Mouse (Mus musculus) erythroid progenitor cell, adult 5-6 weeks (primary cell): ENCODE data around the gene Adcy6. TPM values are rescaled to one million over a fixed set of nuclear protein-coding genes. Genes with fewer than 3 reads are reported as not detected.

Source experiments
- ATAC-seq: replicated peaks from 2 replicates; pipeline ENCODE4 v1.8.0; 2016; ENCODE audit warnings: moderate number of reproducible peaks, mild to moderate bottlenecking, moderate TSS enrichment, inconsistent platforms; ENCODE audit not compliant: poor library complexity, low FRiP score, severe bottlenecking
- total RNA-seq, 2 experiments: library from RNA; stranded (forward) in 1 of 2; stranded (reverse) in 1 of 2; fragments of 150-400 nt in 1 of 2; fragments of 186-747, 209-891 nt in 1 of 2; gene quantifications; 2 replicates each; pipeline versions ENCODE4 v1.2.3 to v1.2.4; 2015 to 2017; ENCODE audit warnings: low replicate concordance in 2 of 2

The Adcy6 gene
- total RNA-seq, 2 experiments from 2014 or later, result 81.3 to 133 TPM

- ATAC-seq, result no peak
These were observed 20.7 kb upstream of the Adcy6 start, which contains the start of gene Cacnb3 for GRCm38 (mm10) chr15:98630540-98630939. Cacnb3 (plus strand) TSS chr15:98630840.

GRCm38 (mm10) chr15:98629464-98629863, 19.6 kb upstream of the Adcy6 start:
- no peak for ATAC-seq

GRCm38 (mm10) chr15:98628589-98629254, 18.8 kb upstream of the Adcy6 start:
- ATAC-seq, result no peak

- no peak for ATAC-seq
These were observed 16.8 kb upstream of the Adcy6 start for GRCm38 (mm10) chr15:98626487-98627212.

GRCm38 (mm10) chr15:98626078-98626477, 16.2 kb upstream of the Adcy6 start:
- no peak for ATAC-seq

GRCm38 (mm10) chr15:98623361-98623821, 13.5 kb upstream of the Adcy6 start:
- ATAC-seq, result no peak

- no peak for ATAC-seq
These were observed 12.8 kb upstream of the Adcy6 start for GRCm38 (mm10) chr15:98622721-98623120.

GRCm38 (mm10) chr15:98622199-98622598, 12.3 kb upstream of the Adcy6 start:
- ATAC-seq, result no peak

GRCm38 (mm10) chr15:98617176-98617537, 7.3 kb upstream of the Adcy6 start:
- peak; percentile 75 for ATAC-seq

- 0 out of 2 replicates have a peak, but pooled peaks have one; percentile 8 for ATAC-seq
These were observed 6.7 kb upstream of the Adcy6 start for GRCm38 (mm10) chr15:98616362-98617175.

- no peak for ATAC-seq
These were observed 5.9 kb upstream of the Adcy6 start for GRCm38 (mm10) chr15:98615751-98616150.

GRCm38 (mm10) chr15:98614971-98615370, 5.1 kb upstream of the Adcy6 start:
- no peak for ATAC-seq

GRCm38 (mm10) chr15:98614551-98614950, 4.7 kb upstream of the Adcy6 start:
- ATAC-seq, result no peak

- no peak for ATAC-seq
These were observed 2.4 kb upstream of the Adcy6 start for GRCm38 (mm10) chr15:98612229-98612628.

- no peak for ATAC-seq
These were observed 306 bp upstream of the Adcy6 start for GRCm38 (mm10) chr15:98610131-98610633.

GRCm38 (mm10) chr15:98608784-98609250, 1.1 kb downstream of the Adcy6 start:
- peak; percentile 15; the same call in 1 of the 2 replicates for ATAC-seq

GRCm38 (mm10) chr15:98608058-98608783, 1.7 kb downstream of the Adcy6 start:
- no peak for ATAC-seq

- ATAC-seq, result no peak
These were observed 2.3 kb downstream of the Adcy6 start for GRCm38 (mm10) chr15:98607557-98607956.

GRCm38 (mm10) chr15:98606739-98607138, 3.1 kb downstream of the Adcy6 start:
- 0 out of 2 replicates have a peak, but pooled peaks have one; percentile 4 for ATAC-seq
